Mouse (Mus musculus): ENCODE results near the gene Car5b. TPM values are rescaled to one million over a fixed set of nuclear protein-coding genes. Genes with fewer than 3 reads are reported as not detected.

The Car5b gene
- total and polyA plus RNA-seq, 3 experiments: 0.31 to 0.50 TPM; not detected in 1

GRCm38 (mm10) chrX:163958467-163958875 is 69.3 kb downstream of the Car5b start, which contains the start of gene Zrsr2 (continued):
- TF ChIP-seq ZNF384 (IDR thresholded peaks at IDR 0.05; ENCODE audit: low read depth, low read length): no peak
- peak; percentile 87 for TF ChIP-seq MAZ (IDR thresholded peaks at IDR 0.05; ENCODE audit: low read depth, low read length)
- TF ChIP-seq ZKSCAN1 (IDR thresholded peaks at IDR 0.05; ENCODE audit: low read depth, low read length): no peak
- TF ChIP-seq MAFK (IDR thresholded peaks at IDR 0.05; ENCODE audit: borderline replicate concordance, low read depth, low read length): no peak
- TF ChIP-seq TAL1 (IDR thresholded peaks at IDR 0.05; ENCODE audit: low read length): no peak
- peak; percentile 65 for TF ChIP-seq USF1 (IDR thresholded peaks at IDR 0.05; ENCODE audit: low read depth, low read length)
- TF ChIP-seq USF2 (IDR thresholded peaks at IDR 0.05; ENCODE audit: borderline replicate concordance in 1 of 2, insufficient read depth in 1 of 2, low read depth in 1 of 2, low read length in 2 of 2): no peak
- TF ChIP-seq SMC3 (IDR thresholded peaks at IDR 0.05; ENCODE audit: low read depth, low read length): no peak
- TF ChIP-seq RCOR1 (IDR thresholded peaks at IDR 0.05; ENCODE audit: low read depth, low read length): no peak

DNA sequence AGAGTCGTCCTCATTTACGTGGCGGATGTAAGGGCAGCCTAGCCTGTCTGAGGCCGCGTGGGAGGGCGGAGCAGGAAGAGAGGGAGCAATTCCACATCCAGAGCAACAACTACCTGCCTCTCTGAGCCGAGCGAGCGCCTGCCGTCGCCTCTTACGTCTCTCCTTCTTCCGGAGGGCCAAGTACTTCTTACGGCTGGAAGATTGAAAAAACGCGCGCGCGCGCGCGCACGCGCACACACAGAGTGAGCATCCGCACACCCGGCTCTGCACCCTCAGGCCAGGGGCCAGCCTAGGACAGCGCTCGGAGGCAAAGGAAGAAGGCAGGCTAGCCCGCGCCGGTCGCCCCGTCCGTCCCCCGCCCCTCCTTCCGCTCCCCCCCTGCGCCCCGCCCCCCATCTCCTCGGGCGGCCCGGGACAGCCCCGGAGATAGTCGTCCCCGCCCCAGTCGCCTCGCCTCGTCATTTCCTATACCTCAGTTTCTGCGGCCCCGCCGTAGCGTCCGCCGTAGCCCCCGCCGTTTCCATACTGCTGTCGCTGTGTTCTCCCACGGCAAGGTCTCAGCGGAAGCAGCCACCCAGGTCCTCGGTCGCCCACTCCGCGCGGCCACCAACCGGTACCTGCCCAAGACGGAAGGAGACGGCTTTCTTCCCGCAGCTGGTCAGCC is 69.9 kb downstream of the Car5b start:
- H3K36me3 ChIP-seq (ENCODE audit: control insufficient read depth in 1 of 2, insufficient read depth in 2 of 2, low read length in 2 of 2): peaks cover 32 to 33% of the 10 kb centered on the region in 2 experiments
- peak overlapping the region; percentile 99 for H3K27ac ChIP-seq (ENCODE audit: control insufficient read depth, low read depth, low read length)
- H3K79me2 ChIP-seq (ENCODE audit: control insufficient read depth, insufficient read depth, low read length, poor library complexity): peaks cover 28% of the 10 kb centered on the region
- H3K9ac ChIP-seq (ENCODE audit: control insufficient read depth, low read depth, low read length, poor library complexity, severe bottlenecking): peak overlapping the region; percentile 98
- H3K27me3 ChIP-seq (ENCODE audit: control insufficient read depth in 1 of 2, insufficient read depth in 2 of 2, low read length in 2 of 2): no peaks in the 10 kb centered on the region
- peak; percentile 90 for DNase-seq (ENCODE audit: low read depth, low spot score)
- H3K9me3 ChIP-seq (replicated peaks; ENCODE audit: insufficient read depth, low read length): no peaks in the 10 kb centered on the region
- H3K4me3 ChIP-seq (ENCODE audit: control insufficient read depth in 1 of 2, insufficient read depth in 1 of 2, low read depth in 2 of 2, low read length in 2 of 2): peak overlapping the region; percentile 89 to 94
- TF ChIP-seq HCFC1 (IDR thresholded peaks at IDR 0.05; ENCODE audit: low read depth, low read length): peak; percentile 12; the same call in 1 of the 2 replicates
- peak; percentile 45 for TF ChIP-seq NELFE (IDR thresholded peaks at IDR 0.05; ENCODE audit: low read depth, low read length)
- no peak for TF ChIP-seq TCF12 (IDR thresholded peaks at IDR 0.05; ENCODE audit: low read depth, low read length)
- no peak; a peak in 1 of 4 replicates for TF ChIP-seq POLR2A (IDR thresholded peaks at IDR 0.05; ENCODE audit: control insufficient read depth in 1 of 2, insufficient read depth in 1 of 2, low read depth in 1 of 2, low read length in 2 of 2, poor library complexity in 1 of 2)
- TF ChIP-seq NRF1 (IDR thresholded peaks at IDR 0.05; ENCODE audit: insufficient read depth, low read depth, low read length, poor library complexity, severe bottlenecking): peak; percentile 73
- 0 out of 2 replicates have a peak, but pooled peaks have one; percentile 48 for TF ChIP-seq E2F4 (IDR thresholded peaks at IDR 0.05; ENCODE audit: borderline replicate concordance, low read depth, low read length)
- TF ChIP-seq SMC3 (IDR thresholded peaks at IDR 0.05; ENCODE audit: low read depth, low read length): no peak
- peak; percentile 68; the same call in 1 of the 2 replicates for TF ChIP-seq MAX (IDR thresholded peaks at IDR 0.05; ENCODE audit: low read length)
- TF ChIP-seq SIN3A (IDR thresholded peaks at IDR 0.05; ENCODE audit: low read length): peak; percentile 49
- TF ChIP-seq JUND (IDR thresholded peaks at IDR 0.05; ENCODE audit: low read depth, low read length): no peak
- TF ChIP-seq CTCF (IDR thresholded peaks at IDR 0.05 in 2 of 3, conservative IDR thresholded peaks at IDR 0.05 in 1 of 3; ENCODE audit: control insufficient read depth in 1 of 3, insufficient read depth in 1 of 3, low read depth in 2 of 3, low read length in 3 of 3, poor library complexity in 1 of 3, severe bottlenecking in 1 of 3): no peak
- no peak; the same call in 1 of the 2 replicates for TF ChIP-seq MAZ (IDR thresholded peaks at IDR 0.05; ENCODE audit: low read depth, low read length)
- 0 out of 2 replicates have a peak, but pooled peaks have one; percentile 5 for TF ChIP-seq ZMIZ1 (IDR thresholded peaks at IDR 0.05; ENCODE audit: low read depth, low read length)
- peak; percentile 18; the same call in 1 of the 2 replicates for TF ChIP-seq TBP (IDR thresholded peaks at IDR 0.05; ENCODE audit: low read depth, low read length)
- no peak for TF ChIP-seq MYB (IDR thresholded peaks at IDR 0.05; ENCODE audit: low read depth, low read length)
- TF ChIP-seq POLR2AphosphoS5 (IDR thresholded peaks at IDR 0.05; ENCODE audit: borderline replicate concordance, low read depth, low read length): no peak
- TF ChIP-seq MYC (IDR thresholded peaks at IDR 0.05; ENCODE audit: low read depth, low read length): peak; percentile 61; the same call in 1 of the 2 replicates
- no peak for TF ChIP-seq MEF2A (IDR thresholded peaks at IDR 0.05; ENCODE audit: extremely low read depth, insufficient replicate concordance, low read depth, low read length, poor library complexity, severe bottlenecking)
- TF ChIP-seq GATA1 (IDR thresholded peaks at IDR 0.05; ENCODE audit: low read depth, low read length): no peak
- TF ChIP-seq TAL1 (IDR thresholded peaks at IDR 0.05; ENCODE audit: low read length): no peak
- peak; percentile 68 for TF ChIP-seq MXI1 (IDR thresholded peaks at IDR 0.05; ENCODE audit: low read depth, low read length)
- no peak for TF ChIP-seq ETS1 (IDR thresholded peaks at IDR 0.05; ENCODE audit: low read depth, low read length)
- TF ChIP-seq MAFK (IDR thresholded peaks at IDR 0.05; ENCODE audit: borderline replicate concordance, low read depth, low read length): no peak
- TF ChIP-seq RCOR1 (IDR thresholded peaks at IDR 0.05; ENCODE audit: low read depth, low read length): no peak
- no peak for TF ChIP-seq USF2 (IDR thresholded peaks at IDR 0.05; ENCODE audit: borderline replicate concordance in 1 of 2, insufficient read depth in 1 of 2, low read depth in 1 of 2, low read length in 2 of 2)
- peaks cover 6 to 9% of the 10 kb centered on the region in 2 experiments; a peak in 3 of 4 replicates for H3K4me1 ChIP-seq (ENCODE audit: control insufficient read depth in 1 of 2, insufficient read depth in 2 of 2, low read length in 2 of 2)
